Mouse (Mus musculus): ENCODE measurements around the gene Pip4k2b. TPM values are rescaled to one million over a fixed set of nuclear protein-coding genes. Genes with fewer than 3 reads are reported as not detected.
A peak's percentile ranks its signal among the peaks of the same experiment; 100 is the strongest.
"Not testable (repeated sequence)": the region's sequence is repeated elsewhere in the genome, so short reads cannot be mapped to it uniquely, and the experiment has no call there.

Gene Pip4k2b
- total and polyA plus RNA-seq, 3 experiments = 13.8 to 21.4 (median 20.8) TPM

DNA sequence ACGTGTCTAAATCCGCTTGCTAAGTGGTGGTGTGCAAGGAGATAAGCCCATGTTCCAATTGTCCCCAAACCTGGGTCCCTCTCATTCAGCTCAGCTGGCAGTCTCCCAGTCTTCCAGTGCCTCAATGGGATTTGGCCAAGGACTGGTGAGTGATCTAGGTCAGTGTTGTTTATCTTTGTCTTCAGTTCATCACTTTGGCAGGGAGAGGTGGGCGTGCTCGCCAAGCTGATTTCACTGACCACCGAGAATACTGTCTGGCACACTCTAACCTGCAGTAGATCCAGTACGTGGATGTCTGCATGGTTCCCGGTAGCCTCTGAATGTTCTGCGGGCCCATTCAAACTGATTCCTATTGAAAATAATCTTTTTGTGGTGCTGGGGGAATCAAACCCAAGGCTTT, 30.6 kb downstream of the Pip4k2b start:
- Histone ChIP-seq H3K36me3 (ENCODE audit: control insufficient read depth, insufficient read depth, low read length) (no peaks in the 10 kb centered on the region), H3K27me3 (ENCODE audit: control insufficient read depth, insufficient read depth, low read length) (no peaks in the 10 kb centered on the region), H3K9ac (ENCODE audit: low read depth, low read length) (no peak overlapping the region), H3K4me3 (no peak overlapping the region), H3K27ac (no peak overlapping the region), H3K79me2 (replicated peaks; ENCODE audit: control insufficient read depth, insufficient read depth, low read length) (no peaks in the 10 kb centered on the region), H3K4me1 (ENCODE audit: control insufficient read depth, insufficient read depth, low read length) (peaks cover 2% of the 10 kb centered on the region; the same call in 1 of the 2 replicates)
- intact Hi-C loops (cut with DNase I) = no loop called here
- TF ChIP-seq EP300 (IDR thresholded peaks at IDR 0.05; ENCODE audit: insufficient read depth, low read depth, low read length) (no peak), CTCF (IDR thresholded peaks at IDR 0.05) (no peak), POLR2A (IDR thresholded peaks at IDR 0.05; ENCODE audit: insufficient read depth, low read depth, low read length) (no peak)
- WGBS = 55% methylated on average over 8 of the region's 8 CpGs
- DNase-seq = peak in 1 of 2 experiments; percentile 71

DNA sequence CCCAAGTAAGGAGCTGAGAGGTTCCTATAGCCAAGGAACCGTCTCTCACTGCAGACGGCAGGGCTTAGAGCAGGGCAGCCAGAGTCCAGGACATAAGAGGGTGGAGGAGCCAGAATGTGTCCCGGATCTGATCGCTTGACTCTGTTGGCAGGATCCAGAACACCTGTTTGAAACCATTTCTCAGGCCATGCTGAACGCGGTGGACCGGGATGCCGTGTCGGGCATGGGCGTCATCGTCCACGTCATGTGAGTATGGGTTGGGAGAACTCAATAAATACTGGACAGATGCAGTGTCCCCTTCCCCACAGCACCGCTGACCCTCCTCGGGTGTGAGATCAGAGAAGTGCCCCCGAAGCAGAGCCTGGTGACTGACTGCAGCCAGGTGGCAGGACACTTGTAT, 32.2 kb downstream of the Pip4k2b start:
- Histone ChIP-seq H3K4me1 (ENCODE audit: control insufficient read depth, insufficient read depth, low read length) (peaks cover 2% of the 10 kb centered on the region; the same call in 1 of the 2 replicates), H3K27me3 (ENCODE audit: control insufficient read depth, insufficient read depth, low read length) (no peaks in the 10 kb centered on the region), H3K27ac (no peak overlapping the region), H3K79me2 (replicated peaks; ENCODE audit: control insufficient read depth, insufficient read depth, low read length) (no peaks in the 10 kb centered on the region), H3K36me3 (ENCODE audit: control insufficient read depth, insufficient read depth, low read length) (no peaks in the 10 kb centered on the region), H3K9ac (ENCODE audit: low read depth, low read length) (no peak overlapping the region), H3K4me3 (no peak overlapping the region)
- DNase-seq = no peak
- 93% methylated on average over 15 of the region's 15 CpGs for WGBS
- TF ChIP-seq POLR2A (IDR thresholded peaks at IDR 0.05; ENCODE audit: insufficient read depth, low read depth, low read length) (no peak), EP300 (IDR thresholded peaks at IDR 0.05; ENCODE audit: insufficient read depth, low read depth, low read length) (no peak), CTCF (IDR thresholded peaks at IDR 0.05) (no peak)
- intact Hi-C loops (cut with DNase I) = no loop called here

DNA sequence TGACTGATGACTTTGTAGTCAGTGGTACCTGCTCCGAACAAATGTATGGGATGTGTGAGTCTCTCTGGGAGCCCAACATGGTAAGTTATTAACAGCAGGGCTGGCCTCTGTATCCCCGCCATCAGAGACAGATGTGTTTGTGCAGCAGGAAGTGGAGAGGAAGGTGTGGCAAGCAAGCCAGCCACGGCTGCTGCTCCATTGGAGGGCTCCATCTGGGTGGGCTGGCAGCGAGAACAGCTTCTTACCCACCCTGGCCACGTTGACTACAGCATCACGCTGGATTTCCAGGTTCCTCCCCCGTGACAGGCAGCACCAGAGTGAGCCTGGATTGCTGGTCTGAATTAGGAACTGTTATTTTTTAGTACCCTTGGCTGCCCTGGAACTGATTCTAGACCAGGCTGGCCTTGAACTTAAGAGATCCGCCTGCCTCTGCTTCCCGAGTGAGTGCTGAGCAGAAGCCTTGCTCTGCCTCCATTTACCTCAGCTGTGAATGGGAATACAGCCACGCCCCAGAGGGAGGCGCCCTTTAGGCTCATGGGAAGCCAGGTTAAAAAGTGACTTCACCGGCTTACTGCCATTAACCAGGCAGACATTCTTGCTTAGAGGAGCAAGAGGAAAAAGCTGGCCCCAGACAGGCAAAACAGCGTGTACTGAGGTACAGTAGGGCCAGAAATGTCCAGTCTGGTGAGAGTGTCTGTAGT, 33.2 kb downstream of the Pip4k2b start:
- Histone ChIP-seq H3K27me3 (ENCODE audit: control insufficient read depth, insufficient read depth, low read length) (no peaks in the 10 kb centered on the region), H3K9ac (ENCODE audit: low read depth, low read length) (no peak overlapping the region), H3K27ac (no peak overlapping the region), H3K4me1 (ENCODE audit: control insufficient read depth, insufficient read depth, low read length) (peaks cover 2% of the 10 kb centered on the region; the same call in 1 of the 2 replicates), H3K79me2 (replicated peaks; ENCODE audit: control insufficient read depth, insufficient read depth, low read length) (no peaks in the 10 kb centered on the region), H3K4me3 (no peak overlapping the region), H3K36me3 (ENCODE audit: control insufficient read depth, insufficient read depth, low read length) (no peaks in the 10 kb centered on the region)
- 76% methylated on average over 13 of the region's 13 CpGs for WGBS
- TF ChIP-seq POLR2A (IDR thresholded peaks at IDR 0.05; ENCODE audit: insufficient read depth, low read depth, low read length) (no peak), EP300 (IDR thresholded peaks at IDR 0.05; ENCODE audit: insufficient read depth, low read depth, low read length) (no peak), CTCF (IDR thresholded peaks at IDR 0.05) (no peak)
- DNase-seq = no peak
- intact Hi-C loops (cut with DNase I) = no loop called here

DNA sequence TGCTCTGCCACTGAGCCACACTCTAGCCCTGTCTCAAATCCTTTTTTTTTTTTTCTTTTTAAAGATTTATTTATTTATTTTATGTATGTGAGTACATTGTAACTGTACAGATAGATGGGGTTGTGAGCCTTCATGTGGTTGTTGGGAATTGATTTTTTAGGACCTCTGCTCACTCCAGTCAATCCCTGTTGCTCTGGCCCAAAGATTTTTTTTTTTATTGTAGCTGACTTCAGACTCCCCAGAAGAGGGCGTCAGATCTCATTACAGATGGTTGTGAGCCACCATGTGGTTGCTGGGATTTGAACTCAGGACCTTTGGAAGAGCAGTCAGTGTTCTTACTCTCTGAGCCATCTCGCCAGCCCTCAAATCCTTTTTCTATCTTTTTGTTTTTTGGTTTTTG, 34.4 kb downstream of the Pip4k2b start:
- H3K9ac ChIP-seq (ENCODE audit: low read depth, low read length); H3K27me3 ChIP-seq (ENCODE audit: control insufficient read depth, insufficient read depth, low read length); H3K79me2 ChIP-seq (replicated peaks; ENCODE audit: control insufficient read depth, insufficient read depth, low read length); H3K36me3 ChIP-seq (ENCODE audit: control insufficient read depth, insufficient read depth, low read length); H3K4me3 ChIP-seq; DNase-seq; H3K4me1 ChIP-seq (ENCODE audit: control insufficient read depth, insufficient read depth, low read length); intact Hi-C loops (cut with DNase I); H3K27ac ChIP-seq: not testable (repeated sequence)
- WGBS = 81% methylated on average over 2 of the region's 2 CpGs

DNA sequence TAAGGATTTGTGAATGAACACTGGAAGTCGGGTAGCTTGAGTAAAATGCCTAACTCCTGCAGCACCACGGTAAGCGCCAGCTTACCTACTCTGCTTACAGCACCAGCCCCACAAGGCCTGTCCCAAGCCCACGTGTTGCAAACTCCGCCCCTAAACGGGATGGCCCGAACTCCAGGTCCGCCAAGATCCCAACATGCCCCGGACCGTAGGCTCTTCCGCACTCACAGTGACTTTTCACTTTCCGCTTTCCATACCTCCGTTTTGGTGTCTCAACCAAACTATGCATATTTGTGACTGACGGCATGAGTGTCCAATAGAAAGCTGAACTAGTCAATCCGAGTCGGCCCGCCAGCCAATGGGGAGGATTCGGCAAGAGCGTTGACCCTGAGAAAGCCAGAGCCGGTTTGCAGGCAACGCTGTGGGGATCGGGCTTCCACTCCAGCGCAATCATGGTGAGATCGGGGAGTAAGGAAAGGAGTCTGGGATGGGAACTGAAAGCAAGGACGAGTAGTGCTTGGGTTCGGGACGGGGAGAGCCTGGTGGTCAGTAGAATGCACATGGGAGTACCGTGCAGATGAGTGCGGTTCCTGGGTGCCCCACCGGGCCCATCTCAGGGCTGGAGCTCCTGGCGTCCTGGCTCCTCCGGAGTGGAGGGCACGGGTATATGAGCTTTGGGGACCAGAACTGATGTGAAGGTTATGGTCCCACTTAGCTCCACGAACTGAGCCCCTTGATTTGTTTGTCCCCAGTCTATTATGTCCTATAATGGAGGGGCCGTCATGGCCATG, 41.3 kb downstream of the Pip4k2b start, which contains the start of gene Psmb3:
Gene Psmb3 (plus strand): TSS at position 361 of the 788 bp plus-strand sequence.
- peak within 1 kb of the TSS; percentile 79 for H3K9ac ChIP-seq (ENCODE audit: low read depth, low read length)
- H3K36me3 ChIP-seq (ENCODE audit: control insufficient read depth, insufficient read depth, low read length) = no peaks in the 10 kb centered on the region
- peaks cover 5% of the 10 kb centered on the region for H3K4me1 ChIP-seq (ENCODE audit: control insufficient read depth, insufficient read depth, low read length)
- no peaks in the 10 kb centered on the region; the same call in 1 of the 2 replicates for H3K79me2 ChIP-seq (replicated peaks; ENCODE audit: control insufficient read depth, insufficient read depth, low read length)
- peak within 1 kb of the TSS; percentile 79 for H3K27ac ChIP-seq
- intact Hi-C loops (cut with DNase I) = loop anchor here (2.0 to 10.0 kb wide), 4 partner anchors 42 to 518 kb away; partner anchors contain the start of genes Fbxo47, Kpnb1 and Pip4k2b
- peak; percentile 76; the same call in 1 of the 2 replicates for TF ChIP-seq EP300 (IDR thresholded peaks at IDR 0.05; ENCODE audit: insufficient read depth, low read depth, low read length)
- TF ChIP-seq CTCF (IDR thresholded peaks at IDR 0.05) = no peak
- peak; percentile 91 for TF ChIP-seq POLR2A (IDR thresholded peaks at IDR 0.05; ENCODE audit: insufficient read depth, low read depth, low read length)
- H3K4me3 ChIP-seq = peak within 1 kb of the TSS; percentile 79
- WGBS = under 1% methylated on average over 35 of the region's 35 CpGs
- no peaks in the 10 kb centered on the region for H3K27me3 ChIP-seq (ENCODE audit: control insufficient read depth, insufficient read depth, low read length)
- peak; percentile 93 to 98 for DNase-seq

DNA sequence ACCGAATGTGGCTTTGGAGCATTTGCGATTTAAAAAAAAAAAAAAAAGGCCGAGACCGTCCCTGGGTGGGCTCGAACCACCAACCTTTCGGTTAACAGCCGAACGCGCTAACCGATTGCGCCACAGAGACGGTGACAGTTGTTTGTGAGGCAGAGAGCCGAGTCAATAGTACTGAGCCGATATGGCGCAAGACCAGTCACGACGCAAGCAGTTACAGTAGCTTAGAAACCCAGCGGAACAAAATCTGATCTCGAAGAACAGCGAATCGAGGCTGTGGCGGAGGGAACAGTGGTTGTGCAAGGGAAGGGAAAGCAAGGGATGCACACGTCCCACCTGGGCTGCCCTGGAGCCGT, 42.1 kb downstream of the Pip4k2b start:
- intact Hi-C loops (cut with DNase I) = loop anchor here (2.0 to 10.0 kb wide), 4 partner anchors 42 to 518 kb away; partner anchors contain the start of genes Fbxo47, Kpnb1 and Pip4k2b
- DNase-seq = peak; percentile 89 to 92
- TF ChIP-seq EP300 (IDR thresholded peaks at IDR 0.05; ENCODE audit: insufficient read depth, low read depth, low read length) (peak; percentile 91; the same call in 1 of the 2 replicates), CTCF (IDR thresholded peaks at IDR 0.05) (no peak), POLR2A (IDR thresholded peaks at IDR 0.05; ENCODE audit: insufficient read depth, low read depth, low read length) (0 out of 2 replicates have a peak, but pooled peaks have one; percentile 24)
- H3K4me1 ChIP-seq (ENCODE audit: control insufficient read depth, insufficient read depth, low read length) = peaks cover 5% of the 10 kb centered on the region
- H3K4me3 ChIP-seq = peak overlapping the region; percentile 79
- under 1% methylated on average over 24 of the region's 24 CpGs for WGBS
- no peaks in the 10 kb centered on the region; the same call in 1 of the 2 replicates for H3K79me2 ChIP-seq (replicated peaks; ENCODE audit: control insufficient read depth, insufficient read depth, low read length)
- no peaks in the 10 kb centered on the region for H3K27me3 ChIP-seq (ENCODE audit: control insufficient read depth, insufficient read depth, low read length)
- no peaks in the 10 kb centered on the region for H3K36me3 ChIP-seq (ENCODE audit: control insufficient read depth, insufficient read depth, low read length)
- H3K9ac ChIP-seq (ENCODE audit: low read depth, low read length) = peak overlapping the region; percentile 79
- peak overlapping the region; percentile 77 for H3K27ac ChIP-seq

All from heart, adult 2 months (tissue).